Mouse (Mus musculus) MEL (cell line): ENCODE data around the gene Cdh4. TPM values are rescaled to one million over a fixed set of nuclear protein-coding genes. Genes with fewer than 3 reads are reported as not detected.

Experiments used
- DNase-seq: peaks from one replicate; pipeline ENCODE4 v3.0.0; 2011; ENCODE audit warnings: low read depth, low spot score
- H3K27ac ChIP-seq: 2 replicates; pipeline ENCODE4 v1.5.1; 2012; ENCODE audit warnings: low read depth, mild to moderate bottlenecking, control low read depth, low read length, moderate library complexity; ENCODE audit not compliant: control insufficient read depth
- H3K27me3 ChIP-seq, 2 experiments: fragments of 150-350 bp in 1 of 2; sonication (generic) in 1 of 2; 2 replicates each; pipeline ENCODE4 v1.6.1; 2012; ENCODE audit warnings: low read length in 2 of 2, mild to moderate bottlenecking in 2 of 2, improper control_type of control experiment in 1 of 2, moderate library complexity in 1 of 2; ENCODE audit not compliant: insufficient read depth in 2 of 2, control insufficient read depth in 1 of 2
- H3K36me3 ChIP-seq, 2 experiments: 2 replicates each; pipeline ENCODE4 v1.6.1; 2012 to 2014; ENCODE audit warnings: low read length in 2 of 2, improper control_type of control experiment in 1 of 2, inconsistent platforms in 1 of 2, mild to moderate bottlenecking in 1 of 2; ENCODE audit not compliant: insufficient read depth in 2 of 2, control insufficient read depth in 1 of 2
- H3K4me1 ChIP-seq, 2 experiments: fragments of 150-350 bp in 1 of 2; sonication (generic) in 1 of 2; 2 replicates each; pipeline ENCODE4 v1.6.1; 2012; ENCODE audit warnings: low read length in 2 of 2, improper control_type of control experiment in 1 of 2, mild to moderate bottlenecking in 1 of 2; ENCODE audit not compliant: insufficient read depth in 2 of 2, control insufficient read depth in 1 of 2
- H3K4me3 ChIP-seq, 2 experiments: fragments of 150-350 bp in 1 of 2; sonication (generic) in 1 of 2; 2 replicates each; pipeline ENCODE4 v1.5.1; 2012; ENCODE audit warnings: low read depth in 2 of 2, low read length in 2 of 2, mild to moderate bottlenecking in 2 of 2, moderate library complexity in 2 of 2, control low read depth in 1 of 2, improper control_type of control experiment in 1 of 2; ENCODE audit not compliant: control insufficient read depth in 1 of 2, insufficient read depth in 1 of 2
- H3K79me2 ChIP-seq: 2 replicates; pipeline ENCODE4 v1.6.1; 2012; ENCODE audit warnings: mild to moderate bottlenecking, low read length, moderate library complexity; ENCODE audit not compliant: control insufficient read depth, poor library complexity, insufficient read depth
- H3K9ac ChIP-seq: 2 replicates; pipeline ENCODE4 v1.6.1; 2012; ENCODE audit warnings: low read depth, mild to moderate bottlenecking, control low read depth, low read length, moderate library complexity; ENCODE audit not compliant: control insufficient read depth, poor library complexity, severe bottlenecking
- H3K9me3 ChIP-seq: fragments of 150-350 bp; sonication (generic); replicated peaks from 2 replicates; pipeline ENCODE4 v1.6.1; 2012; ENCODE audit warnings: mild to moderate bottlenecking, low read length, improper control_type of control experiment, moderate library complexity; ENCODE audit not compliant: insufficient read depth
- BHLHE40 ChIP-seq: IDR thresholded peaks from 2 replicates; pipeline ENCODE4 v1.6.1; 2012; ENCODE audit warnings: low read depth, mild to moderate bottlenecking, inconsistent platforms, low read length, improper control_type of control experiment, borderline replicate concordance
- CHD1 ChIP-seq: IDR thresholded peaks from 2 replicates; pipeline ENCODE4 v1.6.1; 2012; ENCODE audit warnings: low read depth, mild to moderate bottlenecking, inconsistent platforms, low read length, improper control_type of control experiment
- CHD2 ChIP-seq: IDR thresholded peaks from 2 replicates; pipeline ENCODE4 v1.6.1; 2011; ENCODE audit warnings: low read length, improper control_type of control experiment
- CTCF ChIP-seq, 3 experiments: IDR thresholded peaks in 2 of 3; conservative IDR thresholded peaks in 1 of 3; 2 replicates each; pipeline ENCODE4 v1.5.1; 2011 to 2012; ENCODE audit warnings: low read length in 3 of 3, low read depth in 2 of 3, mild to moderate bottlenecking in 2 of 3, improper control_type of control experiment in 1 of 3, inconsistent platforms in 1 of 3, mixed read lengths in 1 of 3, moderate library complexity in 1 of 3; ENCODE audit not compliant: control insufficient read depth in 1 of 3, insufficient read depth in 1 of 3, poor library complexity in 1 of 3, severe bottlenecking in 1 of 3
- E2F4 ChIP-seq: IDR thresholded peaks from 2 replicates; pipeline ENCODE4 v1.6.1; 2011; ENCODE audit warnings: low read depth, low read length, improper control_type of control experiment, borderline replicate concordance
- ELF1 ChIP-seq: IDR thresholded peaks from 2 replicates; pipeline ENCODE4 v1.6.1; 2014; ENCODE audit warnings: low read depth, mild to moderate bottlenecking, inconsistent platforms, low read length, improper control_type of control experiment, moderate library complexity
- JUND ChIP-seq: IDR thresholded peaks from 2 replicates; pipeline ENCODE4 v1.6.1; 2011; ENCODE audit warnings: low read depth, mild to moderate bottlenecking, improper control_type of control experiment, low read length
- KAT2A ChIP-seq: conservative IDR thresholded peaks from 2 replicates; pipeline ENCODE4 v1.6.1; 2012; ENCODE audit warnings: low read depth, low read length, improper control_type of control experiment, inconsistent platforms
- MAFK ChIP-seq: IDR thresholded peaks from 2 replicates; pipeline ENCODE4 v1.6.1; 2011; ENCODE audit warnings: low read depth, mild to moderate bottlenecking, low read length, improper control_type of control experiment, borderline replicate concordance
- MYC ChIP-seq: IDR thresholded peaks from 2 replicates; pipeline ENCODE4 v1.6.1; 2011; ENCODE audit warnings: low read depth, mild to moderate bottlenecking, low read length, improper control_type of control experiment, moderate library complexity
- NRF1 ChIP-seq: IDR thresholded peaks from 2 replicates; pipeline ENCODE4 v1.6.1; 2014; ENCODE audit warnings: low read depth, mild to moderate bottlenecking, inconsistent platforms, low read length, improper control_type of control experiment, moderate library complexity; ENCODE audit not compliant: poor library complexity, insufficient read depth, severe bottlenecking
- POLR2A ChIP-seq, 2 experiments: IDR thresholded peaks; 2 replicates each; pipeline ENCODE4 v1.6.1; 2011 to 2012; ENCODE audit warnings: low read length in 2 of 2, mild to moderate bottlenecking in 2 of 2, control low read depth in 1 of 2, improper control_type of control experiment in 1 of 2, low read depth in 1 of 2, moderate library complexity in 1 of 2; ENCODE audit not compliant: control insufficient read depth in 1 of 2, insufficient read depth in 1 of 2, poor library complexity in 1 of 2
- POLR2AphosphoS5 ChIP-seq: IDR thresholded peaks from 2 replicates; pipeline ENCODE4 v1.6.1; 2012; ENCODE audit warnings: low read depth, borderline replicate concordance, mild to moderate bottlenecking, inconsistent platforms, low read length, moderate library complexity, mixed read lengths
- RCOR1 ChIP-seq: IDR thresholded peaks from 2 replicates; pipeline ENCODE4 v1.6.1; 2012; ENCODE audit warnings: low read depth, mild to moderate bottlenecking, inconsistent platforms, low read length, improper control_type of control experiment
- SIN3A ChIP-seq: IDR thresholded peaks from 2 replicates; pipeline ENCODE4 v1.6.1; 2012; ENCODE audit warnings: low read length, improper control_type of control experiment, inconsistent platforms
- SMC3 ChIP-seq: IDR thresholded peaks from 2 replicates; pipeline ENCODE4 v1.6.1; 2011; ENCODE audit warnings: low read depth, low read length, improper control_type of control experiment
- TAL1 ChIP-seq: IDR thresholded peaks from 2 replicates; pipeline ENCODE4 v1.6.1; 2012; ENCODE audit warnings: mild to moderate bottlenecking, inconsistent platforms, low read length, moderate library complexity, mixed read lengths
- TCF12 ChIP-seq: IDR thresholded peaks from 2 replicates; pipeline ENCODE4 v1.6.1; 2014; ENCODE audit warnings: low read depth, mild to moderate bottlenecking, inconsistent platforms, low read length, improper control_type of control experiment, moderate library complexity
- UBTF ChIP-seq: IDR thresholded peaks from 2 replicates; pipeline ENCODE4 v1.6.1; 2012; ENCODE audit warnings: low read depth, mild to moderate bottlenecking, inconsistent platforms, low read length, improper control_type of control experiment, moderate library complexity, borderline replicate concordance; ENCODE audit not compliant: insufficient read depth
- USF1 ChIP-seq: IDR thresholded peaks from 2 replicates; pipeline ENCODE4 v1.6.1; 2014; ENCODE audit warnings: low read depth, mild to moderate bottlenecking, inconsistent platforms, low read length, improper control_type of control experiment, moderate library complexity
- USF2 ChIP-seq, 2 experiments: IDR thresholded peaks; 2 replicates each; pipeline ENCODE4 v1.6.1; 2011 to 2012; ENCODE audit warnings: improper control_type of control experiment in 2 of 2, low read length in 2 of 2, borderline replicate concordance in 1 of 2, inconsistent platforms in 1 of 2, low read depth in 1 of 2, mild to moderate bottlenecking in 1 of 2; ENCODE audit not compliant: insufficient read depth in 1 of 2
- ZKSCAN1 ChIP-seq: IDR thresholded peaks from 2 replicates; pipeline ENCODE4 v1.6.1; 2012; ENCODE audit warnings: low read depth, mild to moderate bottlenecking, inconsistent platforms, low read length, improper control_type of control experiment, moderate library complexity
- ZMIZ1 ChIP-seq: IDR thresholded peaks from 2 replicates; pipeline ENCODE4 v1.6.1; 2012; ENCODE audit warnings: low read depth, mild to moderate bottlenecking, inconsistent platforms, low read length, improper control_type of control experiment, moderate library complexity
- ZNF384 ChIP-seq: IDR thresholded peaks from 2 replicates; pipeline ENCODE4 v1.6.1; 2012; ENCODE audit warnings: low read depth, mild to moderate bottlenecking, inconsistent platforms, low read length, improper control_type of control experiment
- polyA plus RNA-seq, 2 experiments: library from polyadenylated mRNA; stranded (reverse) in 1 of 2; unstranded in 1 of 2; fragments of >175 nt in 1 of 2; fragments of >200 nt in 1 of 2; gene quantifications; 2 replicates each; pipeline versions ENCODE4 v1.2.1 to v1.2.4; 2012; ENCODE audit warnings: low replicate concordance in 2 of 2, low read depth in 1 of 2; ENCODE audit not compliant: insufficient read length in 2 of 2, insufficient read depth in 1 of 2, missing spikeins in 1 of 2
- total RNA-seq: library from RNA; depleted of rRNA; stranded (reverse); fragments of 300-350 nt; gene quantifications from 2 replicates; pipeline ENCODE4 v1.2.3, GENCODE M21; 2012

The Cdh4 gene
- total and polyA plus RNA-seq, 3 experiments, result not detected

DNA sequence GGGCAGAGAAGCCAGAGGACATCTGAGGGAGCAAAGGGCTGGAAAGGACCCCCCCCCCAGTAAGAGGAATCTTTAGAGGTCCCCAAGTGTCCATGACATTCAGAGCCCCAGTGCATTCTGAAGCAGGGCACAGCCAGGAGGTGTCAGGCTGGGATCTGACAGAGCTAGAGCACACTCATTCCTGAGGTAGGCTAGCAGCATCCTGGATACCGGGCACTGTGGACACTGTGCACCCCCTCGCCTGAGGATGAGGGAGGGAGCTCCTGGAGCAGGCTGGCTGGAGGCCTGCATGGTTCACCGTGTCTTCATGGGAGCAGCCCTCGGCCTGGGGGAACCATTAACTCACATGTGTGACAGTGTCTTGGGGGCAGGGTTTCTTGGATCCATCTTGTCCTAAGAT is 287.6 kb downstream of the Cdh4 start:
- Histone ChIP-seq H3K9ac (no peak overlapping the region), H3K36me3 (no peaks in the 10 kb centered on the region), H3K27ac (no peak overlapping the region), H3K27me3 (no peaks in the 10 kb centered on the region), H3K4me3 (no peak overlapping the region), H3K79me2 (no peaks in the 10 kb centered on the region), H3K9me3 (no peaks in the 10 kb centered on the region), H3K4me1 (no peaks in the 10 kb centered on the region)
- no peak for DNase-seq
- no peak for TF ChIP-seq ELF1
- TF ChIP-seq UBTF, result no peak
- no peak for TF ChIP-seq POLR2A (IDR thresholded peaks at IDR 0.05; ENCODE audit: control insufficient read depth in 1 of 2, insufficient read depth in 1 of 2, low read depth in 1 of 2, low read length in 2 of 2, poor library complexity in 1 of 2)
- no peak for TF ChIP-seq CTCF (IDR thresholded peaks at IDR 0.05 in 2 of 3, conservative IDR thresholded peaks at IDR 0.05 in 1 of 3; ENCODE audit: control insufficient read depth in 1 of 3, insufficient read depth in 1 of 3, low read depth in 2 of 3, low read length in 3 of 3, poor library complexity in 1 of 3, severe bottlenecking in 1 of 3)
- TF ChIP-seq POLR2AphosphoS5, result no peak

DNA sequence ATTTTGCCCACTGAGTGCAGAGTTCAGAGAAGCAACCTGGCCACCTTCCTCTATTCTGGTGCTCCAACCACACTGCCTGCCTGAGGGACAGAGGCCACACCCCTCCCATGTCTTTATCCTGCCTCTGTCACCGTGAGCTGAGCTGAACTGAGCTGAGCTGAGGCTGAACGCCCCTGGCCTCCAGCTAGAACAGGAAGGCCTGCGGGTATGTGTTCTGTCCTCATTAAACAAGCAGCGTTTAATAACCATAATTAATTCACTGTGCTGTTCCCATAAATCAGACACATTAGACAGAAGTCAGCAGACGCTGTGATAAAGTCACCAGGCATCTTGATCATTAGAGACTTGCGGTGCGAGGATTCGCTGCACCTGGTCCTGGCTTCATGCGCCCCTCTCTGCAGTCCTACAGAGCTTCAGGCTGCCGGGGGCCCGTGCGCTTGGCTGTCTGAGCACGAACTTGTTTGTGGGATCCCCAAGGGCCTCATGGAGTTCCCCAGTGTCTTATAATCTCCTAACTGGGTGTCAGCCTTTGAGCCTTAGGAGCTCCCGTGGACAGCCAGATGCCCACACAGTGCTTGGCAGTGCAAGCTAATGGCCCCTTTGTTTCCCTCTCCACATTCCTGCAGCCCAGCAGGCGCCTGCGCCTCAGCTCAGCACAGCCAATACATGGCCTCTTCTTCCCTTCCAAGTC is 291.1 kb downstream of the Cdh4 start:
- no peak for TF ChIP-seq TAL1
- Histone ChIP-seq H3K79me2 (no peaks in the 10 kb centered on the region), H3K4me1 (no peaks in the 10 kb centered on the region), H3K27ac (no peak overlapping the region), H3K27me3 (no peaks in the 10 kb centered on the region), H3K36me3 (no peaks in the 10 kb centered on the region), H3K4me3 (no peak overlapping the region), H3K9me3 (no peaks in the 10 kb centered on the region), H3K9ac (no peak overlapping the region)
- DNase-seq, result no peak

DNA sequence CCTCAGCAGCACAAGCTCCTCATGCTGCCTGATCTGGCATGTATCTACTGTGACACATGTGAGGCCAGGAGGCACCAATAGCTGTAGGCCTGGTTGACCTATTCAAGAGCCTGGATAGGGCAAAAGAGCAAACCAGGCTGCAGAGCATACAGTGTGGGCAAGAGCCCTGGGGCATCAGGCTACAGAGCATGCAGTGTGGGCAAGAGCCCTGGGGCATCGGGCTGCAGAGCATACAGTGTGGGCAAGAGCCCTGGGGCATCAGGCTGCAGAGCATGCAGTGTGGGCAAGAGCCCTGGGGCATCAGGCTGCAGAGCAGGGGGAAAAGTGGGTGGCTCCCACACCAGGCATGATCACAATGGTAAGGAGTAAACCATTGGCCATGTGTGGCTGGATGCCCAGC is 300.2 kb downstream of the Cdh4 start:
- Histone ChIP-seq H3K79me2 (no peaks in the 10 kb centered on the region), H3K36me3 (no peaks in the 10 kb centered on the region), H3K4me1 (no peaks in the 10 kb centered on the region), H3K9ac (no peak overlapping the region), H3K4me3 (no peak overlapping the region), H3K27me3 (no peaks in the 10 kb centered on the region), H3K9me3 (no peaks in the 10 kb centered on the region), H3K27ac (no peak overlapping the region)
- no peak for TF ChIP-seq USF1
- no peak for TF ChIP-seq NRF1
- no peak for TF ChIP-seq CHD1
- TF ChIP-seq CHD2, result no peak
- no peak for TF ChIP-seq USF2 (IDR thresholded peaks at IDR 0.05; ENCODE audit: borderline replicate concordance in 1 of 2, insufficient read depth in 1 of 2, low read depth in 1 of 2, low read length in 2 of 2)
- no peak for TF ChIP-seq RCOR1
- TF ChIP-seq ZNF384, result no peak
- TF ChIP-seq ELF1, result no peak
- TF ChIP-seq MYC, result no peak
- TF ChIP-seq TCF12, result no peak
- no peak for TF ChIP-seq JUND
- no peak for TF ChIP-seq SIN3A
- TF ChIP-seq SMC3, result no peak
- no peak for TF ChIP-seq E2F4
- no peak for TF ChIP-seq MAFK
- TF ChIP-seq KAT2A, result no peak
- TF ChIP-seq BHLHE40, result no peak
- TF ChIP-seq ZMIZ1, result no peak
- TF ChIP-seq ZKSCAN1, result no peak
- no peak for DNase-seq
